18 mouse cellular contexts compared by ENCODE assay signal in the genomic region with DNA sequence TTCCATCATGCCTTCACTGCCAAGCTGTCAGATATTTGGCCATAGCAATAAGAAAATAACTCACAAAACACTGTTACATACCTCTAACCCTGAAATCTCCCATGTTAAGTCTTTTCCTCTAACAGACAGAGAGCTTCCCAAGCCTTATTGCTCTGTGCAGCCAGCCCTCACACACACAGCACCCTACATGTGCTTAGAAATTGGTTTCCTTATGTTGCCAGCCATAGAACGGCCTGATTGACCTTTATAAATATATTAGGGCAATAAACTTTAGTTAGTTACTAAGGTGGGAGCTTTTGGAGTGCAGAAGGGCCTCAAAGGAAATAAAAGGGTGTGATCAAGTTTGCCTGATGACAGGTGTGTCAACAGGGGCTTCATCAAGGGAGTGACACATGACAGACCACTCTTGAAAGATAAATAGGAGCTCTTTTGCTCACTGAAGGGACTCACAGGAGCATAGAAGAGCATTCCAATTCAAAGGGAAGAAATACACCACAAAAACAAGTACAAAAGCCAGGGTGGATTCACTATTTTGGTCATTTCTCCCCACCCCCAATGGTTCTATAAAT. TPM values are rescaled to one million over a fixed set of nuclear protein-coding genes. Genes with fewer than 3 reads are reported as not detected.
"Had no signal": no experiment of that assay in that cellular context is flagged by ENCODE, and none has a peak within 500 bp of the region (broad histone marks: within the 10 kb centered on the region; RNA-seq: fewer than 3 reads in every experiment).

No protein-coding gene starts in this region.

- H3K4me3 ChIP-seq: lung, embryonic 15.5 days; megakaryocyte, embryonic 14.5 days; midbrain, embryonic 13.5 days; midbrain, embryonic 15.5 days; neural tube, embryonic 12.5 days had no signal

- ATAC-seq: lung, postnatal 0 days; midbrain, embryonic 13.5 days; midbrain, embryonic 15.5 days had no signal

- H3K9me3 ChIP-seq: lung, embryonic 15.5 days; midbrain, embryonic 13.5 days; midbrain, embryonic 15.5 days; neural tube, embryonic 12.5 days had no signal

- H3K36me3 ChIP-seq: lung, embryonic 15.5 days; midbrain, embryonic 13.5 days; midbrain, embryonic 15.5 days; neural tube, embryonic 12.5 days had no signal

- DNase-seq: lung, adult 2 months; lung, postnatal 14 days; lung, postnatal 36 days; right cerebral cortex, postnatal 14 days; right cerebral cortex, postnatal 4 days; spleen, adult 18-20 months; thymus, adult 18-20 months; thymus, postnatal 14 days; thymus, postnatal 36 days had no signal

- H3K9ac ChIP-seq: lung, embryonic 15.5 days; midbrain, embryonic 13.5 days; midbrain, embryonic 15.5 days; neural tube, embryonic 12.5 days had no signal

- H3K27me3 ChIP-seq: lung, embryonic 15.5 days; megakaryocyte, embryonic 14.5 days; midbrain, embryonic 13.5 days; midbrain, embryonic 15.5 days; neural tube, embryonic 12.5 days had no signal

- H3K4me2 ChIP-seq: lung, embryonic 15.5 days; midbrain, embryonic 11.5 days; midbrain, embryonic 13.5 days; midbrain, embryonic 15.5 days; neural tube, embryonic 12.5 days had no signal

- H3K4me1 ChIP-seq: lung, embryonic 15.5 days; megakaryocyte, embryonic 14.5 days; midbrain, embryonic 13.5 days; midbrain, embryonic 15.5 days; neural tube, embryonic 12.5 days had no signal

- H3K27ac ChIP-seq: lung, embryonic 15.5 days; macrophage; midbrain, embryonic 13.5 days; midbrain, embryonic 15.5 days; neural tube, embryonic 12.5 days had no signal

RNA-seq across cellular contexts. Expression of a gene that starts 6.7 kb away (rescaled TPM):
- total RNA-seq: megakaryocyte progenitor cell, adult 5-6 weeks had no signal
- polyA plus RNA-seq: macrophage had no signal
